Mouse (Mus musculus): ENCODE measurements around the gene Fam129a. TPM values are rescaled to one million over a fixed set of nuclear protein-coding genes. Genes with fewer than 3 reads are reported as not detected.

Gene Fam129a
- polyA plus RNA-seq, 1 experiment from 2014 or later = 1.3 TPM

DNA sequence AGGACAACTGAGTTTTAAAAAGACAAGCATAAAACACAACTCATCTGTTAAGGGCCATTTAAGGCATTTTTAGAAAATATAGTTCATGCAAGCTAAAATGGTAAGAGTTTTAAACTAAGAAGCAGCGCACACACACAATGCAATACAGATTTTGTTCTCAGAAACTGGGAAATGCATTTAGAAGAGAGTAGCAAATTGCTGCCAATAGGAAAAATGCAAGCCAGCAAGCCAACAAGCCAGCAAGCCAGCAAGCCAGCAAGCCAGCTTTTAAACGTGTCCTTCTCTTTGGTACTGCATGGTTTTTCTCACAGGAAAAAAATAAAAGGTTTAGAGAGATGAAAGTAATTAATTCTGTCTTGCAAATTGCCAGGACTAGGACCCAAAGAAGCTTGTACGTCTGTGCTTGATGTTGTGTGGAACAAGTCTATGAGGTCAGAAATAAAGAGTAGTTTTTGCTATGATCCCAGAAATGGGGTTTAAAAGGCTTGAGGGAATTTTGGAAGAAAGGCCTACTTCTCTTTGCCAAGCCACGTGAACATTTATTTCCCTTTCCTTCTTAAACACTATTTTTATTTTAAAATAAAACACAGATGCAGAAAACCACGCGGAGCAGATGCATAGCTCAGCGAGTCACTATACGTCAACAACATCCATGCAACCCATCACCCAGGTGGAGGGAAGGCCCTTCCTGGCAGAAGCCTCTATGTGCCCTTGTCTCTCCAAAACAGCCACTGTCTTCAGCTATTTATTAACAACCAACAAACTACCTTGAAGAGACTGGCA, 9.4 kb downstream of the Fam129a start:
- WGBS = 81% methylated on average over 8 of the region's 8 CpGs
- no peaks in the 10 kb centered on the region for H3K4me1 ChIP-seq (replicated peaks; ENCODE audit: control insufficient read depth, insufficient read depth, low read length)

DNA sequence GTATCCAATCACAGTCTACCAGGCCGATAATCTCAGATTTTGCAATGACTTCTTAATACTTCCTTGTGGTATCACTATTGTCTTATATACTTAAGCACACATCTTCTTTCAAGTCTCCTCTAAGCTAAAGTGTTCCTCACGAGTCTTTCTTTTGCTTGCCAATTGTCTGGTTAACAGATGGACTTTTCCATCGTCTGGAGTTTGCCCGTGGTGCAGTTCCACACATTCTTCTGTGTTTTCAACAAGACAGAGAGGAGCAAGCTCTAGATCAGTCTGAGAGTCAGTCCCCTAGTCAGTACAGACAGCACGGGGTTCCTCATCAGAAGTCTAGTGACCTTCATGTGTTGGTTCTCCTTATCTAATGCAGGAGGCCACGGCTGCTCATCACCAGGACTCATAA, 10.5 kb downstream of the Fam129a start:
- no peak for DNase-seq (ENCODE audit: low spot score)
- Histone ChIP-seq H3K4me3 (ENCODE audit: low read depth, low read length) (no peak overlapping the region), H3K36me3 (ENCODE audit: control insufficient read depth, insufficient read depth, low read length) (no peaks in the 10 kb centered on the region), H3K9ac (ENCODE audit: low read length) (no peak overlapping the region), H3K4me2 (ENCODE audit: low read depth, low read length, severe bottlenecking) (no peak overlapping the region), H3K4me1 (replicated peaks; ENCODE audit: control insufficient read depth, insufficient read depth, low read length) (no peaks in the 10 kb centered on the region), H3K9me3 (ENCODE audit: control insufficient read depth, low read length) (no peaks in the 10 kb centered on the region), H3K27ac (ENCODE audit: low read depth, low read length) (no peak overlapping the region), H3K27me3 (ENCODE audit: control insufficient read depth, insufficient read depth, low read length) (no peaks in the 10 kb centered on the region)
- no peak for ATAC-seq (replicated peaks; ENCODE audit: low FRiP score)
- 88% methylated on average over 6 of the region's 6 CpGs for WGBS

More for the DNA sequence above, 9.4 kb downstream of the Fam129a start:
- ATAC-seq (replicated peaks; ENCODE audit: low FRiP score) (no peak), DNase-seq (ENCODE audit: low spot score) (no peak)
- Histone ChIP-seq H3K27me3 (ENCODE audit: control insufficient read depth, insufficient read depth, low read length) (no peaks in the 10 kb centered on the region), H3K36me3 (ENCODE audit: control insufficient read depth, insufficient read depth, low read length) (no peaks in the 10 kb centered on the region), H3K4me2 (ENCODE audit: low read depth, low read length, severe bottlenecking) (no peak overlapping the region), H3K9me3 (ENCODE audit: control insufficient read depth, low read length) (no peaks in the 10 kb centered on the region), H3K4me3 (ENCODE audit: low read depth, low read length) (no peak overlapping the region), H3K27ac (ENCODE audit: low read depth, low read length) (no peak overlapping the region), H3K9ac (ENCODE audit: low read length) (no peak overlapping the region)

DNA sequence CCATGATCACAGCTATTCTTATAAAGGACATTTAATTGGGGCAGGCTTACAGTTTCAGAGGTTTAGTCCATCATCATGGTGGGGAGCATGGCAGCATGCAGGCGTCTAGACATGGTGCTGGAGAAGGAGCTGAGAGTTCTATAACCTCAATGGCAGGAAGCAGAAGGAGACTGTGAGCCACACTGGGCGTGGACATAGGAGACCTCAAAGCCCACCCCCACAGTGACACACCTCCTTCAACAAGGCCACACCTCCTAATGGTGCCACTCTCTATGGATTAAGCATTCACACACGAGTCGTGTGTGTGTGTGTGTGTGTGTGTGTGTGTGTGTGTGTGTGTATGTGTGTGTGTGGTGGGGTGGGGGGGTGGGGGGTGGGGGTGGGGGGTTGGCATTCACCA, 11.0 kb downstream of the Fam129a start:
- H3K9ac ChIP-seq (ENCODE audit: low read length) = no peak overlapping the region
- no peak overlapping the region for H3K4me2 ChIP-seq (ENCODE audit: low read depth, low read length, severe bottlenecking)
- H3K27ac ChIP-seq (ENCODE audit: low read depth, low read length) = no peak overlapping the region
- DNase-seq (ENCODE audit: low spot score) = no peak
- no peaks in the 10 kb centered on the region for H3K27me3 ChIP-seq (ENCODE audit: control insufficient read depth, insufficient read depth, low read length)
- 74% methylated on average over 2 of the region's 4 CpGs for WGBS
- no peaks in the 10 kb centered on the region for H3K36me3 ChIP-seq (ENCODE audit: control insufficient read depth, insufficient read depth, low read length)
- no peaks in the 10 kb centered on the region for H3K9me3 ChIP-seq (ENCODE audit: control insufficient read depth, low read length)
- ATAC-seq (replicated peaks; ENCODE audit: low FRiP score) = no peak
- H3K4me3 ChIP-seq (ENCODE audit: low read depth, low read length) = no peak overlapping the region
- H3K4me1 ChIP-seq (replicated peaks; ENCODE audit: control insufficient read depth, insufficient read depth, low read length) = no peaks in the 10 kb centered on the region

DNA sequence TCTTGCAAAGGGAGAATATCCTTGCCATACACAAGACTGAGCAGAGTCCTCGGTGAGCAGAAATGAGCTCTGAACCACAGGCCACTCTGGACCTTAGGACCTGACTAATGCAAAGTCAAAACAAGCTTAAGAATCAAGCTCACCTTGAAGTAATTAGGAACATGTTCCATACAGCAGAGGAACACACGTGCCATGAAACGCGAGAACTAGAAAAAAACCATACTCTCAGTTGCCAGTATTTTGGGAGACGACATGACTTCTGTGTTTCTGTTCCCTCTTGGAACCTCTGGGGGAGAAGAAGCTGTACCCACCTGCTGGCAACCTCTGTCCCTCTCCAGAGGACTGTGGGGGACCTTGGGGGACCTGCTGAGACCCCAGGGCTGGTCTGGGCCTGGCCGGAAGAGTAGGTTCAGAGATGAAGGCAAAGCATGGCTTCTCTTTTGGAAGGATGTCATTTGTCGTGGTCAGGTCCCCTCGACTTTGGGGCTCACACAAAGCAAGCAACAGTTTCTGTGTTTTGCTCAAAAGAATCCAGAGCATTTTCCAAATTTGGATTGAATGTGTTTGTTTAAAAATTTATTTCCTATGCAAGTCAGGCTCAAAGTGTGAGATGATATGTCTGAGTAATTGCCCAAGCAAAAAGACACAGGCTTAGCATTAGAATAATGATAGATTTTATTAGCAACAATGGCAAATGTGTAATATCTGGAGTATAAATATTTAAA, 12.6 kb downstream of the Fam129a start:
- H3K9ac ChIP-seq (ENCODE audit: low read length) = no peak overlapping the region
- H3K4me1 ChIP-seq (replicated peaks; ENCODE audit: control insufficient read depth, insufficient read depth, low read length) = no peaks in the 10 kb centered on the region
- DNase-seq (ENCODE audit: low spot score) (no peak), ATAC-seq (replicated peaks; ENCODE audit: low FRiP score) (no peak)
- H3K27ac ChIP-seq (ENCODE audit: low read depth, low read length) = no peak overlapping the region
- H3K36me3 ChIP-seq (ENCODE audit: control insufficient read depth, insufficient read depth, low read length) = no peaks in the 10 kb centered on the region
- no peaks in the 10 kb centered on the region for H3K9me3 ChIP-seq (ENCODE audit: control insufficient read depth, low read length)
- H3K27me3 ChIP-seq (ENCODE audit: control insufficient read depth, insufficient read depth, low read length) = no peaks in the 10 kb centered on the region
- WGBS = 80% methylated on average over 8 of the region's 8 CpGs
- H3K4me3 ChIP-seq (ENCODE audit: low read depth, low read length) = no peak overlapping the region
- H3K4me2 ChIP-seq (ENCODE audit: low read depth, low read length, severe bottlenecking) = no peak overlapping the region

DNA sequence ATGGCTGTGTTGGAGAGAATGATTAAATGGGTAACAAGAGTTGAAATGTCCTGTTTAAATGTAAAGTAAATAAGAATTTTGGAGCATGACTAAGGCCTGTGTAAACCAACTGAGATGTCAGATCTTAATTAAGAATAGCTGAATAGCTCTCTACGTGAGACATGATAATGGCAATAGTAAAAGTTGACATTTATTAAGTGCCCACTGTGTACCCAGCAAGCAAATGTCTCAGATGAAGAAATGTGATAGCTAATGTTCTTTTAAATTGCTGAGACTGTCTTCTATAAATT, 13.1 kb downstream of the Fam129a start:
- Histone ChIP-seq H3K4me2 (ENCODE audit: low read depth, low read length, severe bottlenecking) (no peak overlapping the region), H3K27ac (ENCODE audit: low read depth, low read length) (no peak overlapping the region), H3K9me3 (ENCODE audit: control insufficient read depth, low read length) (no peaks in the 10 kb centered on the region), H3K4me3 (ENCODE audit: low read depth, low read length) (no peak overlapping the region), H3K9ac (ENCODE audit: low read length) (no peak overlapping the region), H3K27me3 (ENCODE audit: control insufficient read depth, insufficient read depth, low read length) (no peaks in the 10 kb centered on the region), H3K4me1 (replicated peaks; ENCODE audit: control insufficient read depth, insufficient read depth, low read length) (no peaks in the 10 kb centered on the region), H3K36me3 (ENCODE audit: control insufficient read depth, insufficient read depth, low read length) (no peaks in the 10 kb centered on the region)
- WGBS = 77% methylated on average over 1 of the region's 1 CpGs
- DNase-seq (ENCODE audit: low spot score) = no peak
- ATAC-seq (replicated peaks; ENCODE audit: low FRiP score) = no peak

DNA sequence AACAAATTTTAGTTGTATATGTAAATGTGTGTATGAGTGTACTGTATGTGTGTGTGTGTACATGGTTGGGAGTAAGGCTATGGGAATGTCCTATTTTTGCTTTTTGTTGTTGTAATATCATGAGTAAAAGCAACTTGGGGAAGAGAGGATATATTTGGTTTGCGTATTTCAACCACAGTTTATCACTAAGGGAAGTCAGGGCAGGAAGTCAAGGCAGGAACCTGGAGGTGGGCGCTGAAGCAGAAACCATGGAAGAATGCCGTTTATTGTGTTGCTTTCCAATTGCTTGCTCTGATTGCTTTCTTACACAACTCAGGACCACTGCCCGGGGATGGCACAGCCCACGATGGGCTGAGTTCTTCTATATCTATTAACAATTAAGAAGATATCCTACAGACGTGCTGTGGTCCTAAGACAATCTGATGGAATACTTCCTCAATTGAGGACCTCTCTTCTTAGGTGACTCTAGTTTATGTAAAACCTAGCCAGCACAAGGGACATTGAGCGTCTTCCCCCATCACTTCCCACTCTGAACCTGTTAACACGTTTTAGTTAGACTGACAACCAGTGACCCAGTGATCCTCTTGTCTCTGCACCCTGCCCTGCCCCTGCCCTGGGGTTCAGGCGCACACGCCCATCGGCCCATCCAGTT, 13.7 kb downstream of the Fam129a start:
- Histone ChIP-seq H3K36me3 (ENCODE audit: control insufficient read depth, insufficient read depth, low read length) (no peaks in the 10 kb centered on the region), H3K4me1 (replicated peaks; ENCODE audit: control insufficient read depth, insufficient read depth, low read length) (no peaks in the 10 kb centered on the region), H3K27ac (ENCODE audit: low read depth, low read length) (no peak overlapping the region), H3K4me2 (ENCODE audit: low read depth, low read length, severe bottlenecking) (no peak overlapping the region), H3K4me3 (ENCODE audit: low read depth, low read length) (no peak overlapping the region), H3K9ac (ENCODE audit: low read length) (no peak overlapping the region), H3K9me3 (ENCODE audit: control insufficient read depth, low read length) (no peaks in the 10 kb centered on the region), H3K27me3 (ENCODE audit: control insufficient read depth, insufficient read depth, low read length) (no peaks in the 10 kb centered on the region)
- 81% methylated on average over 11 of the region's 11 CpGs for WGBS
- DNase-seq (ENCODE audit: low spot score) = no peak
- no peak for ATAC-seq (replicated peaks; ENCODE audit: low FRiP score)

DNA sequence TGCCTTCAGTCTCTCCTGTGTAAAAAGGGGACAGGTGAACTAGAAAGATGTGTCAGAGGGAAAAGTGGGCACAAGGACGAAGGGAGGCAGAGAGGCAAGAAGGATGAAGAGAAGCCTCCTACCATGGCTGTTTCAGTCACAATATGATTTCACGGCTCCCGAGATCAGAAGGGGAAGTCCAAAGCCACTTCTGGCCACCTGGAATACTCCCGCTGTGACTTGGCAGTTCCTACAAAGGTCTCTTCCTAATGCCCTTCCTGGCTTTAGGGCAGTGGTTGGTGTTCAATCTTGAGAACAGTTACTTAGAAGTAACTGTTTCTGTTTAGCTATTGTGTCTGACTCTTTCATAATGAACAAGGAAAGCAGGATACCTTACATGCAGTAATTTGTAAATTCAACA, 14.7 kb downstream of the Fam129a start:
- Histone ChIP-seq H3K36me3 (ENCODE audit: control insufficient read depth, insufficient read depth, low read length) (no peaks in the 10 kb centered on the region), H3K9ac (ENCODE audit: low read length) (no peak overlapping the region), H3K4me3 (ENCODE audit: low read depth, low read length) (no peak overlapping the region), H3K27me3 (ENCODE audit: control insufficient read depth, insufficient read depth, low read length) (no peaks in the 10 kb centered on the region), H3K4me2 (ENCODE audit: low read depth, low read length, severe bottlenecking) (no peak overlapping the region), H3K9me3 (ENCODE audit: control insufficient read depth, low read length) (no peaks in the 10 kb centered on the region), H3K27ac (ENCODE audit: low read depth, low read length) (no peak overlapping the region), H3K4me1 (replicated peaks; ENCODE audit: control insufficient read depth, insufficient read depth, low read length) (no peaks in the 10 kb centered on the region)
- ATAC-seq (replicated peaks; ENCODE audit: low FRiP score) = no peak
- DNase-seq (ENCODE audit: low spot score) = no peak
- 78% methylated on average over 4 of the region's 4 CpGs for WGBS

DNA sequence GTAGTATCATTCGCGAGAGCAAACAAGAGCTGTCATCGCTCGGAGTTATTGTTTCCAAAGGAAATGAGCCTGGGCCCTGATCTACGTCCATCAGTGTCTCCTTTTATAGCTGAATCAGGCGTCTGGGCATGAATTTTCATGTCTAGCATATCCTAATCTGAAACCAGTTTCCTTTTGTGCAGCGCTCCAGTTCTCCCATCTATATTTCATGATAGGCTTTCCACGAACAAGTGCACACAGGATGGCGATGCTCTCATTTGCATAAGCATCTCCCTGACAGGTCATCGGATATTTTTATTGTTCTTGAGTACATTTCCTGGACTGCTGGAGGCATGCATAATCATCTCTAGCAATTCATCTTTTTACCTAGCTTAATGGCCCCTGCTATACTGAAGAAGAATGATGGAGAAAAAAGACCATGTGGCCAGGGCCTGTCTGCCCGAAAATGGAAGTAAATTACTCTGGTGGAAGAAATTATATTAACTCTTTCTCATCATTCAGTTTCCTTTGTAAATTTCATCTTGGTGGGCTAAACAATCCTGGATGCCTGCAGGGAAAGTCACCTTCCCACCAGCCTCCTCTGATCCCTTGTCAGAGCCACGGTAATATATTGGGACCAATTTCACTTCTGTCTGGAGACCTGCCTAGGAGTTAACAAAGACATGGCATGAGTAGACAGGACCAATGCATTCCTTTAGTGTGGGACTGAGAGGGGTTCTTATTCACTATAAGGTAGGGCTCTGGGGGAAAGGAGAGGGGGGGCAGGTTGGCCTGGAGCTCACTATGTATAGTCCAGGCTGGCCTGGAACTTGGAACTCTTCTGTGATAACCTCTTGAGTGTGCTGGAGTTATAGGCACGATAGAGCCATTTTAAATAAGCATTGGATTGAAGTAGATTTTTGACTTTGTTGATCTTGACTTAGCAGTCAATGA, 21.4 kb downstream of the Fam129a start:
- no peak overlapping the region for H3K4me2 ChIP-seq (ENCODE audit: low read depth, low read length, severe bottlenecking)
- no peaks in the 10 kb centered on the region for H3K36me3 ChIP-seq (ENCODE audit: control insufficient read depth, insufficient read depth, low read length)
- no peaks in the 10 kb centered on the region for H3K4me1 ChIP-seq (replicated peaks; ENCODE audit: control insufficient read depth, insufficient read depth, low read length)
- H3K4me3 ChIP-seq (ENCODE audit: low read depth, low read length) = no peak overlapping the region
- no peaks in the 10 kb centered on the region for H3K9me3 ChIP-seq (ENCODE audit: control insufficient read depth, low read length)
- H3K9ac ChIP-seq (ENCODE audit: low read length) = no peak overlapping the region
- H3K27me3 ChIP-seq (ENCODE audit: control insufficient read depth, insufficient read depth, low read length) = no peaks in the 10 kb centered on the region
- 83% methylated on average over 13 of the region's 13 CpGs for WGBS
- DNase-seq (ENCODE audit: low spot score) (no peak), ATAC-seq (replicated peaks; ENCODE audit: low FRiP score) (no peak)
- no peak overlapping the region for H3K27ac ChIP-seq (ENCODE audit: low read depth, low read length)
